Mouse (Mus musculus) neutrophil, adult 59 days (primary cell): ENCODE results near the gene Gm14597. TPM values are rescaled to one million over a fixed set of nuclear protein-coding genes. Genes with fewer than 3 reads are reported as not detected.

ENCODE experiments used
- total RNA-seq, 2 experiments: library from RNA; stranded (reverse); gene quantifications; 1 replicate in 1 of 2; 2 replicates in 1 of 2; pipeline ENCODE4 v1.2.4; 2023

Gene Gm14597
- total RNA-seq = not detected

GRCm38 (mm10) chrX:53608879-53609278 lies at the start of gene Gm14597:
TSS of gene Gm14597 (minus strand) at chrX:53608979.

GRCm38 (mm10) chrX:53642980-53643961 lies 34.5 kb upstream of the Gm14597 start, which contains the start of gene Rtl8a:
TSS of gene Rtl8a (minus strand) at chrX:53643682.

GRCm38 (mm10) chrX:53607242-53608121 lies 1.3 kb downstream of the Gm14597 start, which contains the start of gene Rtl8c:
TSS of gene Rtl8c (plus strand) at chrX:53608032.

Other genes with a start within 250 kb of the Gm14597 start
- 10 to 100 TPM; 21.6 to 22.0 TPM for gene Mospd1, start 238.5 kb downstream of the Gm14597 start, total RNA-seq
- gene Etd, start 174.1 kb downstream of the Gm14597 start, total RNA-seq = not detected
- not detected for gene Rtl8c, start 947 bp downstream of the Gm14597 start, total RNA-seq
- 10 to 100 TPM in 1 of 2 experiments, 1 to 10 TPM in 1; 8.4 to 11.0 TPM for gene Rtl8a, start 34.7 kb upstream of the Gm14597 start, total RNA-seq
- gene Rtl8b, start 61.4 kb upstream of the Gm14597 start, total RNA-seq = 10 to 100 TPM in 1 of 2 experiments, 1 to 10 TPM in 1; 8.2 to 13.0 TPM
- not detected for gene 4930502E18Rik, start 115.8 kb upstream of the Gm14597 start, total RNA-seq
- not detected for gene 1700013H16Rik, start 148.9 kb upstream of the Gm14597 start, total RNA-seq
- not detected for gene Zfp36l3, start 167.4 kb upstream of the Gm14597 start, total RNA-seq
- gene Xlr, start 188.7 kb upstream of the Gm14597 start, total RNA-seq = 1 to 10 TPM in 1 of 2 experiments, under 1 TPM in 1; 0.87 to 1.9 TPM